Mouse (Mus musculus) MEL (cell line): ENCODE measurements around the gene Fxyd7.

Experiments
- CHD2 ChIP-seq: IDR thresholded peaks from 2 replicates; pipeline ENCODE4 v1.6.1; 2011; ENCODE audit warnings: low read length, improper control_type of control experiment
- CTCF ChIP-seq, 3 experiments: IDR thresholded peaks in 2 of 3; conservative IDR thresholded peaks in 1 of 3; 2 replicates each; pipeline ENCODE4 v1.5.1; 2011 to 2012; ENCODE audit warnings: low read length in 3 of 3, low read depth in 2 of 3, mild to moderate bottlenecking in 2 of 3, improper control_type of control experiment in 1 of 3, inconsistent platforms in 1 of 3, mixed read lengths in 1 of 3, moderate library complexity in 1 of 3; ENCODE audit not compliant: control insufficient read depth in 1 of 3, insufficient read depth in 1 of 3, poor library complexity in 1 of 3, severe bottlenecking in 1 of 3
- EP300 ChIP-seq, 2 experiments: IDR thresholded peaks; 2 replicates each; pipeline ENCODE4 v1.6.1; 2011; ENCODE audit warnings: improper control_type of control experiment in 2 of 2, low read length in 2 of 2, low read depth in 1 of 2, mild to moderate bottlenecking in 1 of 2
- GATA1 ChIP-seq: IDR thresholded peaks from 2 replicates; pipeline ENCODE4 v1.6.1; 2011; ENCODE audit warnings: low read depth, low read length, improper control_type of control experiment
- POLR2A ChIP-seq, 2 experiments: IDR thresholded peaks; 2 replicates each; pipeline ENCODE4 v1.6.1; 2011 to 2012; ENCODE audit warnings: low read length in 2 of 2, mild to moderate bottlenecking in 2 of 2, control low read depth in 1 of 2, improper control_type of control experiment in 1 of 2, low read depth in 1 of 2, moderate library complexity in 1 of 2; ENCODE audit not compliant: control insufficient read depth in 1 of 2, insufficient read depth in 1 of 2, poor library complexity in 1 of 2
- USF2 ChIP-seq, 2 experiments: IDR thresholded peaks; 2 replicates each; pipeline ENCODE4 v1.6.1; 2011 to 2012; ENCODE audit warnings: improper control_type of control experiment in 2 of 2, low read length in 2 of 2, borderline replicate concordance in 1 of 2, inconsistent platforms in 1 of 2, low read depth in 1 of 2, mild to moderate bottlenecking in 1 of 2; ENCODE audit not compliant: insufficient read depth in 1 of 2

- no peak for TF ChIP-seq USF2 (IDR thresholded peaks at IDR 0.05; ENCODE audit: borderline replicate concordance in 1 of 2, insufficient read depth in 1 of 2, low read depth in 1 of 2, low read length in 2 of 2)
- no peak for TF ChIP-seq CHD2
- no peak for TF ChIP-seq GATA1
- TF ChIP-seq EP300 (IDR thresholded peaks at IDR 0.05; ENCODE audit: low read depth in 1 of 2, low read length in 2 of 2): no peak
- TF ChIP-seq POLR2A (IDR thresholded peaks at IDR 0.05; ENCODE audit: control insufficient read depth in 1 of 2, insufficient read depth in 1 of 2, low read depth in 1 of 2, low read length in 2 of 2, poor library complexity in 1 of 2): no peak
- TF ChIP-seq CTCF (IDR thresholded peaks at IDR 0.05 in 2 of 3, conservative IDR thresholded peaks at IDR 0.05 in 1 of 3; ENCODE audit: control insufficient read depth in 1 of 3, insufficient read depth in 1 of 3, low read depth in 2 of 3, low read length in 3 of 3, poor library complexity in 1 of 3, severe bottlenecking in 1 of 3): peak; percentile 12 to 36 (median 30); a peak in 5 of 6 replicates
Measured at GRCm38 (mm10) chr7:31098697-31099611, 47.7 kb upstream of the Fxyd7 start.
